Mouse (Mus musculus) heart, postnatal 0 days (tissue): ENCODE data around the gene Plppr1.

Source experiments
- CTCF ChIP-seq: IDR thresholded peaks from 2 replicates; pipeline ENCODE4 v1.5.1; 2016; ENCODE audit warnings: antibody characterized with exemption, control low read depth, low read depth
- EP300 ChIP-seq: IDR thresholded peaks from 2 replicates; pipeline ENCODE4 v1.6.1; 2016; ENCODE audit warnings: antibody characterized with exemption, low read depth

DNA sequence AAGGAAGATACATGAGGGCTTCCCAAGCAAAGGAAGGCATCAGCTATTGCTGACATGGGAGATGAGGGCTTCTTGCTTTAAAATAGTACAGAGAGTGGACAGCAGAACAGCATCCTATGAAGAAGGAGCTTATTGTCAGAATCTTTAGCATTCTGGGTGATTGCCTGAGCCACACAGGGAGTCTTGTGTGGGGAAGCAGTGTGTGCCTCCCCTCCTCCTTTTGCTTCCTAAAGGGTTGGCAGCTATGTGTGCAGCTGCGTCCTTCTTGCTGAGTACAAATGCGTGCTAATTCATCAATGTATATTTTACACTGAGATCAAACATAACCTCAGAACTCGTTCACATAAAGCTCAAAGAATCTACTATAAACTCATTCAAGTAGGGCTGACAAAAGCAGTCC is 119.8 kb downstream of the Plppr1 start:
- TF ChIP-seq CTCF (no peak), EP300 (no peak)
